Mouse (Mus musculus) stomach, postnatal 0 days (tissue): ENCODE measurements at regions not wholly inside any gene's neighbourhood (a gene's known extent, or its start where the extent isn't known, plus 50 kb on each side); places are given as distances from the start of the nearest gene placed in this dataset.
"Not testable (repeated sequence)": the region's sequence is repeated elsewhere in the genome, so short reads cannot be mapped to it uniquely, and the experiment has no call there.

Experiments used
- ATAC-seq: fragments of 200-750 bp; cut with Nextera tagmentation; 2 replicates; pipeline ENCODE4 v1.8.0; 2017; ENCODE audit not compliant: low FRiP score, low TSS enrichment
- DNase-seq: peaks from one replicate; pipeline ENCODE4 v3.0.0-alpha.2; 2016; ENCODE audit warnings: low spot score
- H3K27ac ChIP-seq: fragments of 300-500 bp; sonication (generic); replicated peaks from 2 replicates; pipeline ENCODE4 v1.5.1; 2014; ENCODE audit warnings: mild to moderate bottlenecking, control low read depth
- H3K27me3 ChIP-seq: fragments of 300-500 bp; sonication (generic); 2 replicates; pipeline ENCODE4 v1.6.1; 2014; ENCODE audit warnings: low read length; ENCODE audit not compliant: control insufficient read depth, insufficient read depth
- H3K36me3 ChIP-seq: fragments of 300-500 bp; sonication (generic); 2 replicates; pipeline ENCODE4 v1.6.1; 2014; ENCODE audit warnings: low read length, mixed read lengths; ENCODE audit not compliant: control insufficient read depth, insufficient read depth
- H3K4me1 ChIP-seq: fragments of 300-500 bp; sonication (generic); replicated peaks from 2 replicates; pipeline ENCODE4 v1.6.1; 2014; ENCODE audit warnings: antibody characterized with exemption; ENCODE audit not compliant: control insufficient read depth, insufficient read depth
- H3K4me2 ChIP-seq: fragments of 300-500 bp; sonication (generic); replicated peaks from 2 replicates; pipeline ENCODE4 v1.6.1; 2014; ENCODE audit warnings: low read depth, mild to moderate bottlenecking, control low read depth, moderate library complexity
- H3K4me3 ChIP-seq: fragments of 300-500 bp; sonication (generic); 2 replicates; pipeline ENCODE4 v1.5.1; 2014; ENCODE audit warnings: low read depth, low read length, control low read depth
- H3K9ac ChIP-seq: fragments of 300-500 bp; sonication (generic); 2 replicates; pipeline ENCODE4 v1.6.1; 2014; ENCODE audit warnings: mild to moderate bottlenecking, low read length, control low read depth, mixed read lengths
- H3K9me3 ChIP-seq: fragments of 300-500 bp; sonication (generic); 2 replicates; pipeline ENCODE4 v1.6.1; 2016; ENCODE audit warnings: low read length; ENCODE audit not compliant: control insufficient read depth
- CTCF ChIP-seq: IDR thresholded peaks from 2 replicates; pipeline ENCODE4 v1.5.1; 2016; ENCODE audit warnings: antibody characterized with exemption, low read depth, mild to moderate bottlenecking, moderate library complexity
- EP300 ChIP-seq: optimal IDR thresholded peaks from 2 replicates; pipeline ENCODE3; 2016; ENCODE audit warnings: antibody characterized with exemption
- WGBS: fragments of 180-500 bp; shearing (Covaris S2); extraction: QIAGEN DNeasy Blood & Tissue Kit; methylation state at CpG from one replicate; pipeline ENCODE4 v1.1.7; 2014; 5-methylcytosine and 5-hydroxymethylcytosine counted together

DNA sequence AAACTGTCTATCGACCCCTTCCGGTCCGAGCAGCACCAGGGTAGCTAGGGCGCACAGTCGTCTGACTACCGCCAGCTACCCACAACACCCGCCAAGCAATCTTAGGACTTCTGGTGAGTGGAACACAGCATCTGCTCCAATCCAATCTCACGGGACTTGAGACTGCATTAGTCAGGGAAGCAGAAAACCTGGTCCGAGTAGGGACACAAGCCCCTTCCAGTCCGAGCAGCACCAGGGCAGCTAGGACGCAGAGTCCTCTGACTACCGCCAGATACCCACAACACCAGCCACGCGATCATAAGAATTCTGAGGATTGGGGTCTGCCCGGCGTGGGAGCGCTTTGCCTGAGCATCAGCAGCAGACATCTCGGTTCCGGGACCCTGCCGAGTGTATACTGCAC, 79.6 kb downstream of the Gm10715 start:
- H3K27ac ChIP-seq, H3K4me3 ChIP-seq, H3K4me1 ChIP-seq, H3K4me2 ChIP-seq, H3K36me3 ChIP-seq, DNase-seq, ATAC-seq, H3K9ac ChIP-seq, H3K27me3 ChIP-seq, H3K9me3 ChIP-seq: not testable (repeated sequence)
- 90% methylated on average over 20 of the region's 20 CpGs for WGBS

DNA sequence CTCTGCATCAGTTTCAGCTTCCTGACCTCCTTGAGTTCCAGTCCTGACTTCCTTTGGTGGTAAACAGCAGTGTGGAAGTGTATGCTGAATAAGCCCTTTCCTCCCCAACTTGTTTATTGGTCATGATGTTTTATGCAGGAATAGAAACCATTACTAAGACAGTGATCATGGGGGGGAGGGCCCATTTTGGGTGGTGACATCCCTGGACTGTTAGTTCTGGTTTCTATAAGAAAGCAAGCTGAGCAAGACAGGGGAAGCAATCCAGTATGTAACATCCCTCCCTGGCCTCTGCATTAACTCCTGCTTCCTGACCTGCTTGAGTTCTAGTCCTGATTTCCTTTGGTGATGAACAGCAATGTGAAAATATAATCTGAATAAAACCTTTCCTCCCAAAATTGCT, 124.5 kb downstream of the Gm10715 start:
- TF ChIP-seq EP300: no peak
- no peak for TF ChIP-seq CTCF
- H3K4me1 ChIP-seq: no peaks in the 10 kb centered on the region
- no peak overlapping the region for H3K4me3 ChIP-seq
- no peak for DNase-seq
- no peak overlapping the region for H3K4me2 ChIP-seq
- H3K9ac ChIP-seq: no peak overlapping the region
- no peak overlapping the region for H3K27ac ChIP-seq
- H3K9me3 ChIP-seq: no peaks in the 10 kb centered on the region
- no peak for ATAC-seq
- H3K27me3 ChIP-seq: no peaks in the 10 kb centered on the region
- no peaks in the 10 kb centered on the region for H3K36me3 ChIP-seq

DNA sequence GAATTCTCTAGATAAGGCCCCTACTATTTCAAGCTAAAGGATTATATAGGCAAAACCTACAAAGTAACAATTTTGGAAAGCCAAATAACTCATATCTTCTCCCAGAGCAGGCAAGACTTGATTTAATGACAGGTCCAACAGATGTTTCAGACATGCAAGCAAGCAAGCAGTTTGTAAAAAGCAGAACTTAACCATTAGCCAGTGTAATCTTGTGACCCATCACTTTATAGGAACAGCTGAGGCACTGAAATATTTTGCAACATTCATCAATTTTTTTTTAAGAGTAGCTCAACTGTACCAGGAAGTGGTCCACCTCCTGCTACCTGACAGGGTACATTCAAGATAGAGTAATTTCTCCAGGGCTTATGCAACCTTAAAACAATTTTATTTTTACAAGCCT, 147.7 kb downstream of the Gm10715 start:
- no peak for ATAC-seq
- Histone ChIP-seq H3K4me3 (no peak overlapping the region), H3K27me3 (no peaks in the 10 kb centered on the region), H3K27ac (no peak overlapping the region), H3K9ac (no peak overlapping the region), H3K36me3 (no peaks in the 10 kb centered on the region), H3K9me3 (0 out of 2 replicates have a peak, but pooled peaks cover 2% of the 10 kb centered on the region), H3K4me2 (no peak overlapping the region), H3K4me1 (no peaks in the 10 kb centered on the region)
- no peak for DNase-seq
- TF ChIP-seq CTCF: no peak
- no peak for TF ChIP-seq EP300

- peak; percentile 17 for DNase-seq
- Histone ChIP-seq H3K9ac (no peak overlapping the region), H3K36me3 (no peaks in the 10 kb centered on the region), H3K27ac (no peak overlapping the region), H3K4me1 (no peaks in the 10 kb centered on the region), H3K27me3 (no peaks in the 10 kb centered on the region), H3K9me3 (no peaks in the 10 kb centered on the region), H3K4me3 (no peak overlapping the region), H3K4me2 (no peak overlapping the region)
- TF ChIP-seq CTCF (no peak), EP300 (no peak)
- 39% methylated on average over 33 of the region's 33 CpGs for WGBS
- ATAC-seq: peak; percentile 61; the same call in 1 of the 2 replicates
Measured at GRCm38 (mm10) chr9:3199151-3200018, 135.6 kb upstream of the Alkbh8 start.

- not testable (repeated sequence) for H3K36me3 ChIP-seq, H3K4me3 ChIP-seq, ATAC-seq, DNase-seq, H3K4me1 ChIP-seq, H3K27ac ChIP-seq, H3K4me2 ChIP-seq, H3K9ac ChIP-seq, H3K27me3 ChIP-seq, H3K9me3 ChIP-seq
- 57% methylated on average over 16 of the region's 16 CpGs for WGBS
Measured at GRCm38 (mm10) chr9:3200019-3200347, 135.0 kb upstream of the Alkbh8 start.

- H3K27me3 ChIP-seq, H3K9me3 ChIP-seq: not testable (repeated sequence)
Measured at GRCm38 (mm10) chr9:3208120-3208519, 126.8 kb upstream of the Alkbh8 start.

More at GRCm38 (mm10) chr9:3208120-3208519, 126.8 kb upstream of the Alkbh8 start:
- H3K4me2 ChIP-seq, DNase-seq, H3K36me3 ChIP-seq, H3K9ac ChIP-seq, ATAC-seq, H3K4me1 ChIP-seq, H3K4me3 ChIP-seq, H3K27ac ChIP-seq: not testable (repeated sequence)
- 93% methylated on average over 1 of the region's 1 CpGs for WGBS
